Mouse (Mus musculus) heart, postnatal 14 days (tissue): ENCODE measurements around the gene Exo5. TPM values are rescaled to one million over a fixed set of nuclear protein-coding genes. Genes with fewer than 3 reads are reported as not detected.

ENCODE experiments used
- DNase-seq, 2 experiments: peaks; one replicate each; pipeline ENCODE4 v3.0.0; 2021 to 2022
- intact Hi-C: fragments of 180-260 bp; cut with DNase I; formaldehyde crosslinking; loops from one replicate; pipeline ENCODE4 v1.15.1; 2025
- long read RNA-seq, 2 experiments: library from polyadenylated mRNA; stranded (forward); transcript quantifications; one replicate each; pipeline ENCODE4 v2.0.0; 2021
- total RNA-seq, 2 experiments: library from RNA; stranded (reverse); gene quantifications; 2 replicates each; pipeline ENCODE4 v1.2.3; 2021

Gene Exo5
- total RNA-seq, result 1 to 10 TPM; 3.6 to 3.9 TPM
- long read RNA-seq, experiment 1, transcript Exo5-201 (2 exons, 1,996 nt), result major isoform, 6 of 6 reads
- long read RNA-seq, experiment 1, partial matches to known transcripts, result 0 of 6 reads
- long read RNA-seq, experiment 1, other reads (novel, unspliced or antisense), result 0 of 6 reads
- long read RNA-seq, experiment 2, transcript Exo5-201 (2 exons, 1,996 nt), result major isoform, 5 of 7 reads
- long read RNA-seq, experiment 2, partial matches to known transcripts, result 0 of 7 reads
- long read RNA-seq, experiment 2, other reads (novel, unspliced or antisense), result 2 of 7 reads

DNA sequence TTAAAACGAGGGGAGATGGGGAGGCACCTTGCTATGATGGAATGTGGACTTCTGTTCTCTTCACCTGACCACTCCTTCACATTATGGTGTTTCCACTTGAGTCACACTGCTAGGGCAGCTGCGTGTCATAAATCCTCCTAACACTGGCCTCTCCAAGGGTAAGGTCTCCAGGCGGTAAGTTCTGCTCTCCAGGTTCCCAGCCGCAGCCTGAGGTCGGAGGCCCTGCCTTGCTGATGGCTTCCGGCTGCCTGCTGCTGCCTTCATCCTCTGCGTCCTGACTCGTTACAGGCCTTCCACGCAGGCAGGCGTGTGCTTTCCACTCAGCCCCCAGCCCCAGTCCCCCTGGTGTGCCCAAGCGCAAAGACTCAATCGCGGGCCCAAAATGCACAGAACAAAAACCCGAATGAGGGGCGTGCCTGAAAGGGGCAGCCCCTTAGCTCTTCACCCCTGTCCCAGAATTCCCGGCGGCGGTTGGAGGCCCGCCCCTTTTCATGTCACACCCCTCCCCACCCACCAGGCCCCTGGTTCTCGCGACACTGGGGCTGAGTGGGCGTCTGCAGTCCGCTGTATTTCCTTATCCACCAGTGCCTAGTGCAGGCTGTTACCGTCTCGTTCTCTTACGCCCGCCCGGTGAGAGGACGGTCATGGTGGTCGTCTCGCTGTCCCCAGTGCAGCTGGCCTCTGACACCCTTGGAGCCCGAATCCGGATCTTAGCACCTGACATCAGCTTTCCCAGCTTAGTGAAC is at the start of gene Exo5:
Gene Exo5, minus strand, starts transcription at position 464 of the 746 bp plus-strand sequence.
- DNase-seq, result peak; percentile 89 to 94
- intact Hi-C loops, result no loop called here

DNA sequence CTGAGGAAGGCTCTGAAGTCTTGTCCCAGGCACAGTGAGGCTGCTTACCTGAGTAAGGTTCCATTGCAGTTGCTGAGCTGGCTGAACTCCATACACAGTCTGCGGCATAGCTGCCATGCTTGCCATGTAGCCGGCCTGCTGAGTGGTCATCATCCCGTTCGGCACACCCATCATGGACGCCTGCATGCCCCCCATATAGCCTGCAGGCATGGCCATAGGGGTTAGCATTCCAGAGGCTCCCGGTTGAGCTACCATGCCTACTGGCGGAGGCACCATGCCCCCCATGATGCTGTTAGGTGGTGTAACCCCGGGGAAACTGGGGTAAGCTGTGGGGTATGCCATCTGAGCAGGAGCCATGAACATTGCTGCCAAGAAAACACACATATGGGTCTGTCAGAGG is 47.0 kb upstream of the Exo5 start:
- intact Hi-C loops, result no loop called here
- DNase-seq, result no peak

DNA sequence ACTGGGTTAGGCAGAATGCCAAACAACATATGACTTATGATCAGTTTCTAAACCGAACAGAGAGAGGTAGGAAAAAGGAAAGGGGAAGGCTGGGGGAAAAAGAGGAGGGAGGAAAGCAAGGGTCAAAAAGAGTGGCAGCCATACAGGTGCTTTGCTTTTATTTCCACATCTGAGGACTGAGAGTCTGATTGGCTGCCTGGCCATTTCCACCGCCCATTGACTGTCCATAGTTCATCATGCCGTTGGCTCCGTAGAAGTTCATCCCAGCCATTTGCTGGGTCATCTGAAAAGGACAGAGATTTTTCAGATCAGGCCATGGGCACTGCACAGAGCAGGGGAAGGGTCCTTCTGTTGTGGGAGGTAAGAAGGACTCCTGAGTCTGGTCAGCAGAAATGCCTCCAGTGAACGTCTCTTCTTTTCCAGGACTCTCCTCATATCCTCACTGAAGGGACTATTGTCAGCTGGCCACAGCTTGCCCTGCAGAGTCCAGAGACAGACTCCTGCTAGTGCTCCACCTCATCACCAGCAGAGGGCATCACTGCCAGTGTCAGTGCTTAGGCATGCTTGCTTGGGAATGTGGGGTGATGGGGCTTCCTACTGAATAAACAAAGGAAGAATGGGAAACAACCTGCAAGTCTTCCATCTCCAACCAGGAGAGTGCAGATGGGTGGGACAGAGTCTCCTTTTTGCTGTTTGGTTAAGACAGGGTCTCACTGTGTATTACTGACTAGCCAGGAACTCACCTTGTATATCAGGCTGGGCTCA is 44.7 kb upstream of the Exo5 start:
- DNase-seq, result peak; percentile 15 to 32
- intact Hi-C loops, result no loop called here

DNA sequence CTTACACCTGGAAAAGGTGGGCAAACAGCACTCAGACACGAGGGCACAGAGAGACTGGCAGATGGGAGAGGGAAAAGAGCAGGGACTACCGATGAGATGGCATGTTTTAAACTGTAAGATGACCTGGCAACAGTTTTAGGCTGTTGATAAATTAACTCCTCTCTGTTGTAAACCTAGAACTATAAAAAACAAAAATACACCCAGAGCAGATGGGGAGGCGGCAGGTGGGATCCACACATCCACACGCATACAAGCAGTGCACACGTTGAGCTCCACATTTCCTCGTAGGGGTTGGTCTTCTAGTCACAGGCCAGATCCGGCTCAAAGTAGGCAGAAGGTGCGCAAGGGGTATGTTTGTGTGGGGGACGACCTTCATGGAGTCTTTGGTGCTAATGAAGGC is 43.7 kb upstream of the Exo5 start:
- DNase-seq, result no peak
- intact Hi-C loops, result no loop called here

DNA sequence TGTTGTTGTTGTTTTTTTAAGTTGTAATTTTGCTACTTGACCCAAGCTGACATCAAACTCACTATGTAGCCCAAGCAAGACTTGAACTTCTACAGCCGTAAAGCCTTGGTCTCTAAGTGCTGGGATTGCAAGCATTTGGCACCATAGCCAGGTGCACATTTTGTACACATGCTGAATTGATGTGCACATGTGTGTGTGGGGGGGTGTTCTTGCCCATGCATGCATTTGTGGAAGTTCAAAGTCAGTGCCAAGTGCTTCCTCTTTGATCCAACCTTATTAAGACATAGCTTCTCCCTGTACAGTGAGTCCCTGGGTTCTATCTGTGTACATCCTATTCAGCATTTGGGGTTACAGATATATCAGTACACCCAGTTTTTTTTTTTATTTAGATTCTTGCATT is 30.8 kb upstream of the Exo5 start:
- DNase-seq, result no peak
- intact Hi-C loops, result no loop called here

DNA sequence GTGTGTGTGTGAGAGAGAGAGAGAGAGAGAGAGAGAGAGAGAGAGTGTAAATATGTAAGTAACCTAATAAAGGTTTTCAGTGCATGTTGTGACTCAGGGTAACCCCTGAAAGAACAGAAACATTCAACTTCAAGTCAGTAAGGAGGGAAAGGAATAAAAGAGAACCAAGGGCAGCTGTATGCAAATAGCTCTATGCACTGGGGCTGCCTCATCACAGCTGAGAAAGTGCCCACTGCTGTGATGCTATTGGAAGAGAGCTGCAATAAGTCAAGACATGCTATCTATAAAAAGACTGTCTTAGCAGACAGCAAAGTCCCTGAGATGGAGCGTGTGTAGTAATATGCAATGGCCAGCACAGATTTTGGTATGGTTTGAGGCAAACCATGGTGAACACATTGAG is 28.9 kb upstream of the Exo5 start:
- DNase-seq, result no peak
- intact Hi-C loops, result no loop called here

DNA sequence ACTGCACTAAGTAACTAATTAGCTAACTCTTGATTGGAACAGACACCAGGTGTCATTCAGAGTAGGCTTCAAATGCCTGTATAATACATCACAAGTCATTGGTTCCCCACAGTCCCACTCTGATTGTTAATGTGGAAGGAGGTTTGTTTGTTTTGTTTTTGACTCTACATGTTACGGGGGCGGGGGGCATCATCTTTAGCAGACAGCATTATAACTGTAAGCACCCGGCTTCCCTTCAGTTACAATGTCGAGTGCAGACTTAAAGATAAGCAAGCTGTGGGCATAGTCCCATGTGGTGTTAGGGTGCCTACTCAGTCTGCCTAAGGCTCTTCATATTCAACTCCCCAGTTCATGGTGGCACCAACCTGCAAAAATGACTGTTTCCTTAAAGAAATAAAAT is 28.2 kb upstream of the Exo5 start:
- no peak for DNase-seq
- intact Hi-C loops, result no loop called here

DNA sequence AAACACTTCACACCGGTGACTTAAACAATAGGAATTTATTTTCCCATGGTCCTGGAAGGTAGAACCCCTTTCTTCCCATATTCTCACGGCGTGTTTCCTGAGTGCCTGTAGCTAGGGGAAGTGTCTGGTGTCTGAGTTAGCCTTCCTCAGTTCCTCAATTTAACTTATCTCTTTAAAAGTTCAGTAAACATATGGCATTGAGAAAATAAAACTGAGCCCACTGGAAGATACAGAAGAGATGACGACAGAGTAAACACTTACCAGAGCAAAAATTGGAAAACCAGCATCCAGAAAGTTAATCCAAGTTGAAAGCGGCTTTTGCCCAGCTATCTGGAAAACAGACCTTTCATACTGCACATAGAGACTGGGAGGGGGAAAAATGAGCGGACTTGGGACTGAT is 27.3 kb upstream of the Exo5 start:
- no peak for DNase-seq
- intact Hi-C loops, result no loop called here

DNA sequence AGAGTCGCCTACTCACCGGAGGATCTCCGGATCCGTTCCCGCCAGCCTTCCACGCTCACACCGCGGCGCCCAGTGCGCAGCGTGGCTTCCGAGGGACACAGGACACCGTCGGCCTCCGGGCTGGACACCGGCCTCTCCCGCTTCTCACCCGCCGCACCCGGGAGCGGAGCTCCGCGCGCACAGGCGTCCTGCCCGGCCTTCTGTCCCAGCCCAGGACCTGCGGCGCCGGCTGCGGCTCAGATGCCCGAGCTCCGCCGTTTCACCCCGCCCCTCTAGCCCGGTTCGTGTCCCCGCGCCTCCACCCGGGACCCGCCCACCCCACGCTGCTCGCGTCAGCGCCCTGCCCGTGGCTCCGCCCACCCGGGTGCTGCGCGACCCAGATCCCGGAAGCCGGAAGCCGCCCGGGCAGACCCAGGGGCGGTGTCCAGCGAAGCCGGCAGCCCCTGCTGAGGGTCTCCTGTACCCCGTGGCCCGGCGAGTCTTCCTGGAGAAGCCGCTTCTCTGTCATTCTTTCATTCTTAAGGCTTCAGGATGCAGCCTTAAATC is 26.7 kb upstream of the Exo5 start, which contains the start of gene Zfp69:
Gene Zfp69, minus strand, starts transcription at position 272 of the 546 bp plus-strand sequence.
- peak; percentile 93 to 94 for DNase-seq
- intact Hi-C loops, result no loop called here

DNA sequence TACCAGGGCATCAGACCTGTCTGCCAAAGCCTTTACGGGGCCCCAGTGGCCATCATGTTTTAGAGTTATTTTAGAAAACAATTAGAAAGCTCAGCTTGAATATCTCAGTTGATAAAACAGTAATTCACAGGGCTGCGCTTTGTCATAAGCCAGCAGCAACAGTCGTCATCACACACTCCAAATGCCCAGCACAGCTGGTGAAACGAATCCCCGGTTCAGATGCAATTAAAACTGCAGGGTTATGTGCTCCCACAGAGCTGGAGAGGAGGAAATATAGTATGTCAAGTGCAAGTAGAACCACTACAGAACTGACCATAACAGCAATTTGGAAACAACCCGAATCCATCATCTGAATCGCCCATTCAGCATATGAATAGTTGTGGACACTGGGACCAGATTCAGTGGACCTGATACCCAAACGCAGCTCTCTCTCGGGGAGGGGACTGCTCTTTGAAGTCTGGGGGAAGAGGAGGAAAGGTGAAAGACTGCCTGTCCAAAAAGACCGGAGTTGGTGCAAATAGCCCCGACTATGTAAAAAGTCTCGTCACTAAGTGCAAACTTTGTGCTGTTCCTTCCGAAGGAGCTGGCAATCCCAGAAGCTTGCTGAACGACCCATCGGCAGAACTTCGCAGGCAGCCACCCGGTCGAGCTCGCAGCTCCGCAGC is 26.1 kb upstream of the Exo5 start:
- intact Hi-C loops, result no loop called here
- DNase-seq, result no peak

DNA sequence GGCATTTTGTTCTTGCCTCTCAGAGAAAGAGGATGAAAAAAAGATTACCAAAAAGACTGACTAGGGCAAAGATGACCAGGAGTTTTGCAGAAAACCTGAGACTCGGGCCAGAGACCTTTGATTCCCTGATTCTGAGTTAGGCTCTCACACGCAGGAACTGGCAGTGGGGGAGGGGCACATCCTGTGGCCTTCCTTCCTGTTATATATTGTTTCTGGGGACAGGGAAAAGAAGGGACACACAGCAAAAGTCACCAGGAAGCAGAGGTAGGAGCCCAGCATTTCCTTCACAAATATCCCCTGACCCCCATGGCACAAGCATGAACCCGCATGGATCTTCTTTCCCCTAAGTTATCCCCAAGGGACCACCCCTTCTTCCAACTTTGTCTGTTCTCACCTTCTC is 24.1 kb upstream of the Exo5 start:
- peak; percentile 31 to 51 for DNase-seq
- intact Hi-C loops, result no loop called here

DNA sequence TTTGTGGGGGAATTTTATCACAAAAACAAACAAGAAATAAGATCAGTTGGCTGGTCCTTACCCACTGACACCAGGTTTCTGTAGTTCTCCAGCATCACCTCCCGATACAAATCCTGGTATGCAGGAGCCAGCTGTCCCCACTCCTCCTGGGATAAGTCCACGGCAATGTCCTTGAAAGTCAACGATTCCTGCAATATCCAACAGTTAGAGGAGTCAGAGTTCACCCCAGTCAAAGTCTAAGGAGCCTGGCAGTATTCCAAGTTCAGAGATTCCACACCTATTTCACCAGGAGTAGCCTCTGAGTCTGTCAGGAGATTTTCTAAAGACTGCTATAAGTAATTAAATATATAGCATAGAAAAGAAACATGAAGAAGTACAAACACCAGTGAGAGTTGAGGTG is 10.2 kb upstream of the Exo5 start:
- no peak for DNase-seq
- intact Hi-C loops, result no loop called here

DNA sequence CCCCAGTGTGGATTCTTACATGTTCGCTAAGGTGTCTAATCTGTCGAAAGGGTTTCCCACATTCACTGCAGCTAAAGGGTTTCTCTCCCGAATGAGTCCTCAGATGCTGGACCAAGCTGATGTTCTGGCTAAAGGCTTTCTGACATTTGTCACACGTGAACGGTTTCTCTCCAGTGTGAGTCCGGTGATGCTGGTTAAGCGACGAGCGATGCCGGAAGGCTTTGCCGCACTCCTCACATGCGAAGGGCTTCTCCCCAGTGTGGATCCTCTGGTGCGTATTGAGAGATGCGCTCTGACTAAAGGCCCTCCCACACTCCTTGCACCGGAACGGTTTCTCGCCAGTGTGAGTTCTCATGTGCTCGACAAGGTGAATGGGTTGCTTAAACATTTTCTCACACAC is 5.9 kb upstream of the Exo5 start:
- no peak for DNase-seq
- intact Hi-C loops, result no loop called here

DNA sequence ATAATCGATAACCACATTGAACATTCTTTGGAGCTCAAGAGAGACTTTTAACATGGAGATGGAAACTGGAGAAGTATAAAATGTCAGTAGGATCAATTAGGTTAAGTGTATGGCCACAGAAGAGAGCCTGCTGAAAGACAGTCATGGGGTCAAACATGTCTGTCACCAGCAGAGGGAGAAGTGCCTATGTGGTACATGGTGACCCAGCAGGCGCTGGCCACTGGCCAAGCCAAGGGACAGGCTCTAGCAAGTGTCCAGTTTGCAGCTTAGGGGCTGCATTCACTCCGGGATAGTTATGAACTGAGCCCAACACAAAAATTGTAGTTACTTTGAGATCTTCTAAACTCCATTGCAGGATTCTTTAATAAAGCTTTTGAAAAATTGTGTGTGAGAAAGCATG is 3.9 kb upstream of the Exo5 start:
- intact Hi-C loops, result no loop called here
- no peak for DNase-seq

DNA sequence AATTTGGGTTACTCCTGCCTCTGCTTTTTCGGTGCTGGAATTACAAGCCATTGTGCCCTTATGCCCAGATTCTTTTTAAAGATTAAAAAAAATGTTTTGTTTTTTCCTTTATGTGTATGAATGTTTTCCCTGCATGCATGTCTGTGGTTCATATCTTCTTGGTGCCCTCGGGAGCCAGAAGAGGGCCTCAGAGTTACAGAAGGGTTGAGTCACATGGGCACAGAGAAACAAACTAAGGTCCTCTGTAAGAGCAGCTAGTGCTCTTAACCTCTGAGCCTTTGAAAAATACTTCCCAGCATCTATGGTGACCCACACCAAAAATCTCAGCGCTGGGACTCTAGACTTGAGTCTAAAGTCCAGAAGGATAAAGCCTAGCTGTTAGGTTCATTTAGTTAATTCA is 569 bp upstream of the Exo5 start:
- intact Hi-C loops, result no loop called here
- peak in 1 of 2 experiments; percentile 33 for DNase-seq

DNA sequence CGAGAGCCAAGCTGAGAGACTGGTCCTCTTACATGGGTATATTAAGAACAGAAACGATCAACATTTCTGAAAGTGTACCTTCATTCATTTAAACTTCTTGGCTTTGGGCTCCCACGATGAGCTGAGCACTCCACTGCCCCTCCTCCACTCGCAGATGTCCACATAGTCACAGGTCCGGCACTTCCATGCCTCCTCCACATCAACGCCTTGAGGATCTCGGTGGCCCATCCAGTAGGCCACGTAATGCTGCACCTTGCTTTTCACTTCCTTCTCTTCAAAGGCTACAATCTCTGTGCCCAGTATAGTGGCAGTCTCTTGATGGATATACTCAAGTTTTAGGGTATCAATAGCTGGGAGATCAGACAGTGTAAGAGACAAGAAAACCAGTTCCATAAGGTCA is 3.4 kb downstream of the Exo5 start:
- intact Hi-C loops, result no loop called here
- no peak for DNase-seq

DNA sequence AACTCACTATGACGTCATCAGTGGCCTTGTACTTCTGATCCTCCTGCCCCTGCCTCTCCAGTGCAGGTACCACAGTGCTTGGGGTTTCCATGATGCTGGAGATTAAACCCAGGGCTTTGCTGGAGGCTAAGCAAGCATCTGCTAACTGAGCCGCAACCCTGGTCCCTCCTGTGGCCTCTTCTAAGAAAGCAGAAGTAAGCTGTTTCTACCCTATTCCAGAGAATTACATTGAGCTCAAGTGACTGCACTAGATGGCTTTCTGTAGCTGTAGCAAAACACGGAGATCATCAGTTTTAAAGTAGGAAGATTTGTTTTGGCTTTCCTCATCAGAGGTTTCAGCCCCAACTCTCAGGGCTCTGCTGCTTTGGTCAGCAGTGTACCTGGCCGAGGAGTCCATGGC is 10.3 kb downstream of the Exo5 start:
- no peak for DNase-seq
- intact Hi-C loops, result loop anchor here (10.0 kb wide), 1 partner anchor 330 kb away; the partner anchor contains the start of gene Gm8439

DNA sequence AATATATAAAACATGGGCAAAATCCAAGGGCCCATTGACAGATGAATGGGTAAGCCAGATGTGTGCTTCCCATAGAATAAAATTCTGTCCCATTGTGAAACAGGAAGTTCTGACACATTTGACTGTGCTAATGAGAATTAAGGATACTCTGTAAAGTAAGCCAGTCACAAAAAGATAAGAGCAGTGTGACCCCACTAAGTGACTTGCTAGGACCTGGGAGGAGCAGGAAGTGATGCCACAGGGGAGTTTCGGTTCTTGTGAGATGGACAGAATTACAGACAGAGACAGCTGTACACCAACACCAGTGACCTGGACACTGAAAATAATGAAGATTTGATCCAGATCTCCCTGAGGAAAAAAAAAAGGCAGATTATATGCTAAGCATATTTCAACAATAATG is 11.0 kb downstream of the Exo5 start:
- intact Hi-C loops, result loop anchor here (10.0 kb wide), 1 partner anchor 329 kb away; the partner anchor contains the start of gene Gm8439
- no peak for DNase-seq

DNA sequence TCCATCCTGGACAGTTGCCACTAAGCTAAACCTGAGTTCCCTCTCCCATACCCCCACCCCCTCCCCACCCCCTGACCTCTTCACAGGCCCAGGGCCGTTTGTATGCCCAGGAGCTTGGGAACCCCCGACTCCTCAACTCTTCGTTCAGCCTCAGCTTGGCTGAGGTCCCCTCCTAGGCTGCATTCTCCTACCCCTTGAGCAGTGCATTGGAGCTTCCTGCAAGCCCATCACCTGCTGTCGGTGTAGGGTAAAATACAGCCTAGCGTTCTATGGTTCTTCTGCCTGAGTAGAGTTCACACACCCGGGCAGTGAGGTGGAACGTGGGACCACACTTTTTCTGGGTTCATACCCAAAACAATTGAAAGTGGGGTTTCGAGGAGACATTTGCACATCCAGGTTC is 11.4 kb downstream of the Exo5 start:
- intact Hi-C loops, result loop anchor here (10.0 kb wide), 1 partner anchor 329 kb away; the partner anchor contains the start of gene Gm8439
- DNase-seq, result no peak

DNA sequence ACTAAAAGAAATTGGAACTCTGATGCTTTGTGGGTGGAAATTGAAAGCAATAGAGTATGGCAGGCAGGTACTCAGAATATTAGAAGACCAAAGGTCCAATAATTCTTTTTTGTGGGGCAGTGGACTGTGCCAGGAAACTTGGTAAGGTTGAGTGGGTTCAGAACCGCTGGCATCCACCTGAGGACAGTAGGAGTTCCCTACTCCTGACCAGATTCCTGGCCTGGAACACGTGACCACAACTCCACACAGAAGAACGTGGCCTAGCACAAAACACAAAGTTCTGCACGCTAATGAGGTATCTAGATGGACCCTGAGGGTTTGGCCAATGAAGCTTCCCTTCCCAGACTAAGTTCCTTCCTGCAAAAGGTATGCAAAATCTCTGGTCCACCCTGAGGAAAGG is 12.0 kb downstream of the Exo5 start:
- intact Hi-C loops, result loop anchor here (10.0 kb wide), 1 partner anchor 328 kb away; the partner anchor contains the start of gene Gm8439

More for the DNA sequence above, 12.0 kb downstream of the Exo5 start:
- DNase-seq, result no peak
